Mouse (Mus musculus) heart, embryonic 16.5 days (tissue): ENCODE data around the gene Lalba. TPM values are rescaled to one million over a fixed set of nuclear protein-coding genes. Genes with fewer than 3 reads are reported as not detected.

Experiments used
- ATAC-seq: fragments of 200-750 bp; cut with Nextera tagmentation; replicated peaks from 2 replicates; pipeline ENCODE4 v1.8.0; 2017; ENCODE audit warnings: moderate number of reproducible peaks; ENCODE audit not compliant: insufficient read depth, low FRiP score; ENCODE audit errors: extremely low read depth
- H3K27ac ChIP-seq: fragments of 300-500 bp; sonication (generic); 2 replicates; pipeline ENCODE4 v1.5.1; 2014; ENCODE audit warnings: mild to moderate bottlenecking, low read length, control low read depth, moderate library complexity
- H3K27me3 ChIP-seq: fragments of 300-500 bp; sonication (generic); 2 replicates; pipeline ENCODE4 v1.6.1; 2014; ENCODE audit warnings: low read length, mixed read lengths; ENCODE audit not compliant: control insufficient read depth, insufficient read depth
- H3K36me3 ChIP-seq: fragments of 300-500 bp; sonication (generic); 2 replicates; pipeline ENCODE4 v1.6.1; 2014; ENCODE audit not compliant: control insufficient read depth, insufficient read depth
- H3K4me1 ChIP-seq: fragments of 300-500 bp; sonication (generic); 2 replicates; pipeline ENCODE4 v1.6.1; 2014; ENCODE audit warnings: low read length, mixed read lengths; ENCODE audit not compliant: control insufficient read depth, insufficient read depth
- H3K4me2 ChIP-seq: fragments of 300-500 bp; sonication (generic); 2 replicates; pipeline ENCODE4 v1.6.1; 2014; ENCODE audit warnings: low read depth, mild to moderate bottlenecking, control low read depth, low read length
- H3K4me3 ChIP-seq: fragments of 300-500 bp; sonication (generic); 2 replicates; pipeline ENCODE4 v1.5.1; 2014; ENCODE audit warnings: mild to moderate bottlenecking, control low read depth, low read length
- H3K9ac ChIP-seq: fragments of 300-500 bp; sonication (generic); 2 replicates; pipeline ENCODE4 v1.6.1; 2014; ENCODE audit warnings: low read length, control low read depth
- H3K9me3 ChIP-seq: fragments of 300-500 bp; sonication (generic); replicated peaks from 2 replicates; pipeline ENCODE4 v1.6.1; 2016; ENCODE audit warnings: low read length; ENCODE audit not compliant: control insufficient read depth
- WGBS: fragments of 180-500 bp; shearing (Covaris S2); extraction: QIAGEN DNeasy Blood & Tissue Kit; methylation state at CpG from one replicate; pipeline ENCODE4 v1.1.7; 2014; 5-methylcytosine and 5-hydroxymethylcytosine counted together
- polyA plus RNA-seq: library from polyadenylated mRNA; unstranded; fragments of >200 nt; fragmentation: Nextera tagmentation; extraction: Ambion mirVana; gene quantifications from 2 replicates; pipeline ENCODE4 v1.2.1, GENCODE M21; 2015

Lalba gene
- polyA plus RNA-seq, 1 experiment from 2014 or later: not detected

DNA sequence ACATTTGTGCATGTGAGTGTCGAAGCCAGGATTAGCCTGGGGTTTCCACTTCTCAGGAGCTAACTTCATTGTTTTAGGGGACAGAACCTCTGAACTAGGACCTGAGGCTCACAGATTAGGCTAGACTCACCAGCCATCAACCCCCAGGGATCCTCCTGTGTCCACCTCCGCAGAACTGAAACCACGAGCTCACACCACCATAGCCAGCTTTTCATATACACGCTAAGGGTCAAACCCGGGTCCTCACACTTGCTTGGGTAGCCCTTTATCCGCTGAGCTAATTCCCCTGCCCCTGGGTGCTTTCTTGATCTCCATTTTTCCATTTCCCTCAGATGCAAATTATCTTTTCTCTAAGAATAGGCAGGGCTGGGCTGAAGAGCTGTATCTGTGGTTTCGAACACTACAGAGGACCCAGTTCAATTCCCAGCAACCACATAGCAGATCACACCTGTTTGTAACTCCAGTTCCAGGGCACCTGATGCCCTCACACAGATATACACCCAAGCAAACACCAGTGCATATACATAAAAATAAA lies 2.9 kb downstream of the Lalba start:
- H3K27ac ChIP-seq: no peak overlapping the region
- WGBS: 62% methylated on average over 7 of the region's 7 CpGs
- no peaks in the 10 kb centered on the region for H3K4me1 ChIP-seq
- no peak overlapping the region for H3K4me2 ChIP-seq
- no peak overlapping the region for H3K9ac ChIP-seq
- no peak overlapping the region for H3K4me3 ChIP-seq
- no peaks in the 10 kb centered on the region; the same call in 1 of the 2 replicates for H3K27me3 ChIP-seq
- H3K9me3 ChIP-seq: no peaks in the 10 kb centered on the region
- ATAC-seq: no peak
- H3K36me3 ChIP-seq: no peaks in the 10 kb centered on the region

DNA sequence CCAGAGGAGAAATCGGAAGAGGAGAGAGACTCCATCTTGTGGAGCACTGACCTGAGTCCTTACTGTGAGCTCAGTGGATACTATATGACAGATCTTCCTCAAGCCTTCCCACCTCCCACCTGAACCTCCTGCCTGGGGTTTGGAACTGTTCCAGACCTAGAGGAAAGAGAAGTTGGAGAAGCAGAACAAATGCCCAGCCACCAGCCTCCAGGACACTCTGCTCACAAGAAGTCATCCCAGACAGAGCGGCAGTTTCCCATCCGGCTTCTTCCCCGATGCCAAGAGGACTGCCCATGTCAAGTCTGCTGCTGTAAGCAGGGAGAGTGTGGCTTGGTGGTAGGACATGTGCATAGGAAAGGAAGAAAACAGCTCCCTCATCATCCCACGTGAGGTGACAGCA lies 6.2 kb downstream of the Lalba start:
- Histone ChIP-seq H3K9ac (no peak overlapping the region), H3K4me3 (no peak overlapping the region), H3K36me3 (no peaks in the 10 kb centered on the region), H3K9me3 (no peaks in the 10 kb centered on the region), H3K4me2 (no peak overlapping the region), H3K27me3 (peaks cover 3% of the 10 kb centered on the region), H3K4me1 (no peaks in the 10 kb centered on the region), H3K27ac (no peak overlapping the region)
- no peak for ATAC-seq
- WGBS: 76% methylated on average over 5 of the region's 5 CpGs

DNA sequence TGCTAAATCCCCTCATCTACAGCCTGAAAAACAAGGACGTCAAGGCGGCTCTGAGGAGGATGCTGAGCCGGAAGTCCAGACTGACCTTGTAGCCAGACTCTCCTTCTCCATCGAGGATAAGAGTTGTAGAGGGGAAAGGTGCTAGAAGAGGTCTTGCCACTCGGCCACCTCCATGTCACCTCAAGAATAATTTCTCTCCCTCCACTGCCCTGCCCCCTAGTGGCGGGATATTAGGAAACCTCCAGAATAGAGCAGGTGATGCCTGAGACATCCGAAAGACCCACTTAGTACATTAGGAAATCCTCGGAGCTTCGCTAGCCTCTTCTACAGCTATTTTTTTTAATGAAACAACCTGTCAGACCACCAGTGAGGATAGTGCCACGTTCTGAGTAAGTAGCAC lies 7.1 kb downstream of the Lalba start:
- no peak overlapping the region for H3K27ac ChIP-seq
- H3K36me3 ChIP-seq: no peaks in the 10 kb centered on the region
- H3K9ac ChIP-seq: no peak overlapping the region
- H3K4me2 ChIP-seq: no peak overlapping the region
- no peak overlapping the region for H3K4me3 ChIP-seq
- H3K9me3 ChIP-seq: no peaks in the 10 kb centered on the region
- WGBS: 48% methylated on average over 10 of the region's 10 CpGs
- H3K4me1 ChIP-seq: no peaks in the 10 kb centered on the region
- no peak for ATAC-seq
- H3K27me3 ChIP-seq: peaks cover 5% of the 10 kb centered on the region

- H3K4me1 ChIP-seq: no peaks in the 10 kb centered on the region
- no peak overlapping the region for H3K4me2 ChIP-seq
- H3K9me3 ChIP-seq: no peaks in the 10 kb centered on the region
- no peak overlapping the region for H3K9ac ChIP-seq
- no peaks in the 10 kb centered on the region for H3K36me3 ChIP-seq
- ATAC-seq: no peak
- H3K27me3 ChIP-seq: peaks cover 5% of the 10 kb centered on the region
- 72% methylated on average over 10 of the region's 10 CpGs for WGBS
- H3K4me3 ChIP-seq: no peak overlapping the region
- no peak overlapping the region for H3K27ac ChIP-seq
Measured at GRCm38 (mm10) chr15:98474958-98475357, 7.6 kb downstream of the Lalba start.

DNA sequence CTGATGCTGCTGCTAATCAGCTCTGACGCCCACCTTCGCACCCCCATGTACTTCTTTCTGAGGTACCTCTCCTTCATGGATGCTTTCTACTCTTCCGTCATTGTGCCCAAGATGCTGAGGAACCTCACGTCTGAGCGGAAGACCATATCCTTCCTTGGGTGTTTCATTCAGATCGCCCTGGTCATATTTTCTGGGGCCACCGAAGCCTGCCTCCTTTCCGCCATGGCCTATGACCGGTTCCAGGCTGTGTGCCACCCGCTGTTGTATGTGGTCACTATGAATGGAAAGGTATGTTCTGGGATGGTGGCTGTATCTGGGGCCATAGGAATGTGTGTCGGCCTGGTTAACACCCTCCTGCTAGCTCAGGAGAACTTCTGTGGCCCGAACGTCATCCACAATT lies 11.0 kb downstream of the Lalba start:
- Histone ChIP-seq H3K27ac (no peak overlapping the region), H3K4me1 (no peaks in the 10 kb centered on the region), H3K4me2 (no peak overlapping the region), H3K9ac (no peak overlapping the region), H3K4me3 (no peak overlapping the region), H3K27me3 (peaks cover 5% of the 10 kb centered on the region; the same call in 1 of the 2 replicates), H3K9me3 (0 out of 2 replicates have a peak, but pooled peaks cover 3% of the 10 kb centered on the region), H3K36me3 (no peaks in the 10 kb centered on the region)
- ATAC-seq: no peak
- WGBS: 87% methylated on average over 13 of the region's 13 CpGs

DNA sequence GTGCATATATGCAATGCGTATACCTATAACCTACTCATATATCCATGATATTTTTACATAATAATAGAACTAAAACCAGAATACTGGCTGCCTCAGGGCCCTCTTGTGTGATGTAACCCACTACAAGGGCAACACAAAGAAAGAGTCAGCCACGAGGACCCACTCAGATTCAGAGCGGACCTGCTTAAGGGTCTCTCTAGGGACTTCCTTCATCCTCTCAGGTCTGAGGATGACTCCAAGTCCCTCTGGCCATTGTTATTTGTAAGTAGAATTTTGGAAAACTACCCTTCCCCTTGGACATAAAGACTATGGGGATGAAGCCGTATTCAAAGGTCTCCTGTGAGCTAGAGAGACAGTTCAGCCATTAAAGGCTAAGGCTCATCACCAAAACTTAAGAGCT lies 12.9 kb downstream of the Lalba start, which contains the start of gene OR5BS1P:
Gene OR5BS1P (plus strand): TSS at position 301 of the 400 bp plus-strand sequence.
- Histone ChIP-seq H3K27ac (no peak within 1 kb of the TSS), H3K9me3 (0 out of 2 replicates have a peak, but pooled peaks cover 3% of the 10 kb centered on the region), H3K9ac (no peak within 1 kb of the TSS), H3K4me1 (no peaks in the 10 kb centered on the region), H3K27me3 (peaks cover 5% of the 10 kb centered on the region; the same call in 1 of the 2 replicates), H3K36me3 (no peaks in the 10 kb centered on the region), H3K4me2 (no peak within 1 kb of the TSS), H3K4me3 (no peak within 1 kb of the TSS)
- ATAC-seq: no peak
- WGBS: 85% methylated on average over 4 of the region's 4 CpGs

- Histone ChIP-seq H3K9ac (no peak within 1 kb of the TSS), H3K9me3 (no peaks in the 10 kb centered on the region), H3K36me3 (no peaks in the 10 kb centered on the region), H3K4me1 (no peaks in the 10 kb centered on the region), H3K4me3 (no peak within 1 kb of the TSS), H3K4me2 (no peak within 1 kb of the TSS), H3K27me3 (no peaks in the 10 kb centered on the region), H3K27ac (no peak within 1 kb of the TSS)
- 88% methylated on average over 7 of the region's 7 CpGs for WGBS
- ATAC-seq: no peak
Measured at GRCm38 (mm10) chr15:98452288-98452687, 30.2 kb downstream of the Lalba start, which contains the start of gene Olfr281. Gene Olfr281 (plus strand): TSS chr15:98452588.

DNA sequence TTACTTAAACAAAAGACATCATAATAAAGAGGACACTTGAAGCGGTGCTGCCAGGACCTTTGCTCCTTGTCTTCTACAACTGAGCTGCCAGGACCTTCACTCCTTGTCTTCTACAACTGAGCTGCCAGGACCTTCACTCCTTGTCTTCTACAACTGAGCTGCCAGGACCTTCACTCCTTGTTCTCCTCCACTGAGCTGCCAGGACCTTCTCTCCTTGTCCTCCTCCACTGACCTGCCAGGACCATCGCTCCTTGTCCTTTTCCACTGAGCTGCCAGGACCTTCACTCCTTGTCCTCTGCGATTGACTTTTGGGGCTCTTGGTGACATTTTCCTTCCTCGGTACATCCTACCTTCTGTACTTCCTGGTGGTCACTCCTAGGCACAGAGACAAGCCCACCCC lies 34.0 kb downstream of the Lalba start:
- Histone ChIP-seq H3K9me3 (peaks cover 3% of the 10 kb centered on the region; the same call in 1 of the 2 replicates), H3K4me3 (no peak overlapping the region), H3K27me3 (no peaks in the 10 kb centered on the region), H3K9ac (no peak overlapping the region), H3K4me1 (no peaks in the 10 kb centered on the region), H3K36me3 (no peaks in the 10 kb centered on the region), H3K27ac (no peak overlapping the region), H3K4me2 (no peak overlapping the region)
- WGBS: 65% methylated on average over 4 of the region's 4 CpGs
- ATAC-seq: no peak

GRCm38 (mm10) chr15:98444561-98444960 lies 38.0 kb downstream of the Lalba start:
- Histone ChIP-seq H3K9ac (no peak overlapping the region), H3K36me3 (no peaks in the 10 kb centered on the region), H3K4me2 (no peak overlapping the region), H3K27ac (no peak overlapping the region), H3K9me3 (peaks cover 3% of the 10 kb centered on the region; the same call in 1 of the 2 replicates), H3K4me1 (no peaks in the 10 kb centered on the region), H3K27me3 (no peaks in the 10 kb centered on the region), H3K4me3 (no peak overlapping the region)
- 78% methylated on average over 3 of the region's 3 CpGs for WGBS
- ATAC-seq: no peak
